Mouse (Mus musculus) embryonic fibroblast, embryonic 13.5 days (primary cell): ENCODE measurements at regions not wholly inside any gene's neighbourhood (a gene's known extent, or its start where the extent isn't known, plus 50 kb on each side); places are given as distances from the start of the nearest gene placed in this dataset.

Experiments used
- CTCF ChIP-seq: IDR thresholded peaks from 2 replicates; pipeline ENCODE4 v1.5.1; 2011; ENCODE audit warnings: mild to moderate bottlenecking, control low read depth, low read length, moderate library complexity, borderline replicate concordance; ENCODE audit not compliant: insufficient read depth
- POLR2A ChIP-seq: IDR thresholded peaks from 2 replicates; pipeline ENCODE4 v1.6.1; 2011; ENCODE audit warnings: low read depth, mild to moderate bottlenecking, control low read depth, low read length, moderate library complexity

DNA sequence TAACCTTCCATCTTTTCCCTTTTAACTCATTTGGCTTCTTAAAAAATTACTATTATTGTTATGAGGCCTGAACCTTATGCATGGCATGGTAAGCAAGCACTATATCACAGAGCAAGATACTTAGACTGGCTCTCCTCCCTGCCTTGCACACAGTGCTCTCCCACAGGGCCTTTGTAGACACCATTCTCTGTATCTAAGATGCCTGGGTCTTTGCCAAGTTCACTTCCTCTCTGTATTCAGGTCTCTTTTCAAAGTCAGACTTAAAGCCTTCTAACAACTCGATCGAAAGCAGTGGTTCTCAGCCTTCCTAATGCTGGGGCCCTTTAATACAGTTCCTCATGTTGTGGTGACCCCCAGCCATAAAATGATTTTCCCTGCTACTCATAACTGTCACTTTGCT, 65.9 kb downstream of the Kcnrg start:
- no peak for TF ChIP-seq POLR2A
- no peak for TF ChIP-seq CTCF
